Mouse (Mus musculus) ES-E14 (cell line): Measurements from ENCODE around the gene Hic2. TPM values are rescaled to one million over a fixed set of nuclear protein-coding genes. Genes with fewer than 3 reads are reported as not detected.

Experiments
- DNase-seq: peaks from one replicate; pipeline ENCODE4 v3.0.0-alpha.2; 2013; ENCODE audit warnings: low read depth, low spot score
- H3K27ac ChIP-seq: 2 replicates; pipeline ENCODE4 v1.5.1; 2012; ENCODE audit warnings: low read depth, mild to moderate bottlenecking, low read length, moderate library complexity, mixed read lengths; ENCODE audit not compliant: poor library complexity, insufficient read depth, severe bottlenecking
- H3K36me3 ChIP-seq: 2 replicates; pipeline ENCODE4 v1.6.1; 2012; ENCODE audit warnings: mild to moderate bottlenecking, low read length, moderate library complexity, mixed read lengths; ENCODE audit not compliant: control insufficient read depth, poor library complexity, insufficient read depth, severe bottlenecking
- H3K4me1 ChIP-seq, 2 experiments: fragments of 150-350 bp in 1 of 2; sonication (generic) in 1 of 2; 2 replicates each; pipeline ENCODE4 v1.6.1; 2012; ENCODE audit warnings: low read length in 2 of 2, mild to moderate bottlenecking in 1 of 2, mixed read lengths in 1 of 2; ENCODE audit not compliant: control insufficient read depth in 2 of 2, insufficient read depth in 2 of 2, poor library complexity in 1 of 2
- H3K4me3 ChIP-seq, 2 experiments: fragments of 150-350 bp in 1 of 2; sonication (generic) in 1 of 2; 2 replicates each; pipeline ENCODE4 v1.5.1; 2012; ENCODE audit warnings: low read length in 2 of 2, low read depth in 1 of 2, mild to moderate bottlenecking in 1 of 2, mixed read lengths in 1 of 2; ENCODE audit not compliant: insufficient read depth in 1 of 2, poor library complexity in 1 of 2, severe bottlenecking in 1 of 2
- H3K9ac ChIP-seq: 2 replicates; pipeline ENCODE4 v1.6.1; 2012; ENCODE audit warnings: low read depth, mild to moderate bottlenecking, low read length, mixed read lengths; ENCODE audit not compliant: poor library complexity, insufficient read depth, severe bottlenecking
- H3K9me3 ChIP-seq: fragments of 150-350 bp; sonication (generic); 2 replicates; pipeline ENCODE4 v1.6.1; 2012; ENCODE audit warnings: low read depth, mild to moderate bottlenecking, low read length; ENCODE audit not compliant: control insufficient read depth, insufficient read depth
- CHD2 ChIP-seq: IDR thresholded peaks from 2 replicates; pipeline ENCODE4 v1.6.1; 2014; ENCODE audit warnings: mild to moderate bottlenecking, low read depth, low read length, inconsistent platforms
- HCFC1 ChIP-seq: IDR thresholded peaks from 2 replicates; pipeline ENCODE4 v1.6.1; 2012; ENCODE audit warnings: low read length, inconsistent platforms, borderline replicate concordance; ENCODE audit not compliant: insufficient read depth
- MAFK ChIP-seq: IDR thresholded peaks from 2 replicates; pipeline ENCODE4 v1.6.1; 2014; ENCODE audit warnings: mild to moderate bottlenecking, low read depth, low read length, inconsistent platforms; ENCODE audit not compliant: insufficient read depth
- ZC3H11A ChIP-seq: IDR thresholded peaks from 2 replicates; pipeline ENCODE4 v1.6.1; 2012; ENCODE audit warnings: low read depth, mild to moderate bottlenecking, inconsistent platforms, low read length, borderline replicate concordance
- ZNF384 ChIP-seq: IDR thresholded peaks from 2 replicates; pipeline ENCODE4 v1.6.1; 2012; ENCODE audit warnings: low read depth, low read length, inconsistent platforms
- in situ Hi-C, 2 experiments: fragments of 600-800 bp; cut with MboI; formaldehyde crosslinking; loops; one replicate each; pipeline ENCODE4 v1.15.1; 2025; ENCODE audit warnings: low sequenced_read_pairs in 2 of 2, inconsistent platforms in 1 of 2; ENCODE audit not compliant: unreplicated experiment in 2 of 2
- total RNA-seq: library from RNA; depleted of rRNA; stranded (reverse); fragments of 300-350 nt; gene quantifications from 2 replicates; pipeline ENCODE4 v1.2.3, GENCODE M21; 2012

The Hic2 gene
- total RNA-seq, 1 experiment = 35.9 TPM

GRCm38 (mm10) chr16:17208389-17209361, 24.7 kb upstream of the Hic2 start, which contains the start of gene Rimbp3:
Gene Rimbp3, plus strand, starts transcription at chr16:17208603.
- Histone ChIP-seq H3K36me3 (peaks cover 5% of the 10 kb centered on the region), H3K4me3 (peak within 1 kb of the TSS; percentile 71 to 75), H3K9me3 (no peaks in the 10 kb centered on the region), H3K4me1 (peaks cover 0 to 2% of the 10 kb centered on the region in 2 experiments; a peak in 2 of 4 replicates), H3K9ac (peak within 1 kb of the TSS; percentile 68), H3K27ac (no peak within 1 kb of the TSS)
- TF ChIP-seq ZNF384 = no peak
- TF ChIP-seq HCFC1 = 0 out of 2 replicates have a peak, but pooled peaks have one; percentile 39
- no peak for TF ChIP-seq MAFK
- peak; percentile 13; the same call in 1 of the 2 replicates for TF ChIP-seq ZC3H11A
- no peak for TF ChIP-seq CHD2
- in situ Hi-C loops = loop anchor here (5.0 to 10.0 kb wide), 2 partner anchors 56 to 64 kb away; no protein-coding TSS in a partner anchor
- DNase-seq = peak; percentile 86

GRCm38 (mm10) chr16:17209404-17209960, 23.9 kb upstream of the Hic2 start:
- H3K27ac ChIP-seq = no peak overlapping the region
- peak overlapping the region; percentile 68 for H3K9ac ChIP-seq

GRCm38 (mm10) chr16:17209981-17210838, 23.2 kb upstream of the Hic2 start:
- H3K36me3 ChIP-seq = peaks cover 5% of the 10 kb centered on the region
- no peak for TF ChIP-seq ZC3H11A
- TF ChIP-seq CHD2 = no peak
- TF ChIP-seq MAFK = no peak
- TF ChIP-seq HCFC1 = 0 out of 2 replicates have a peak, but pooled peaks have one; percentile 28
- no peak for TF ChIP-seq ZNF384
- no peak overlapping the region for H3K27ac ChIP-seq
- H3K4me3 ChIP-seq = peak overlapping the region; percentile 71 to 75; a peak in 3 of 4 replicates
- in situ Hi-C loops = loop anchor here (5.0 to 10.0 kb wide), 2 partner anchors 55 to 62 kb away; no protein-coding TSS in a partner anchor
- H3K9me3 ChIP-seq = no peaks in the 10 kb centered on the region
- peak; percentile 81 for DNase-seq
- peak overlapping the region; percentile 68 for H3K9ac ChIP-seq
- H3K4me1 ChIP-seq = peaks cover 0 to 4% of the 10 kb centered on the region in 2 experiments; a peak in 2 of 4 replicates

More at GRCm38 (mm10) chr16:17209404-17209960, 23.9 kb upstream of the Hic2 start:
- Histone ChIP-seq H3K4me1 (peaks cover 0 to 2% of the 10 kb centered on the region in 2 experiments; a peak in 2 of 4 replicates), H3K9me3 (no peaks in the 10 kb centered on the region), H3K4me3 (peak overlapping the region; percentile 71 to 75), H3K36me3 (peaks cover 5% of the 10 kb centered on the region)
- peak; percentile 42 for DNase-seq
- TF ChIP-seq HCFC1 (no peak; the same call in 1 of the 2 replicates), ZC3H11A (no peak), ZNF384 (no peak), MAFK (no peak), CHD2 (no peak)
- in situ Hi-C loops = loop anchor here (5.0 to 10.0 kb wide), 2 partner anchors 55 to 63 kb away; no protein-coding TSS in a partner anchor
